Mouse (Mus musculus) macrophage (primary cell): ENCODE data around the gene Actr10. TPM values are rescaled to one million over a fixed set of nuclear protein-coding genes. Genes with fewer than 3 reads are reported as not detected.

Experiments used
- H3K27ac ChIP-seq: fragments of 350-480 bp; formaldehyde crosslinking; 2 replicates; pipeline ENCODE4 v1.9.0; 2021
- H3K36me3 ChIP-seq: fragments of 350-480 bp; formaldehyde crosslinking; 2 replicates; pipeline ENCODE4 v1.9.0; 2021; ENCODE audit errors: inconsistent target
- H3K4me3 ChIP-seq: fragments of 350-480 bp; formaldehyde crosslinking; 2 replicates; pipeline ENCODE4 v1.9.0; 2021; ENCODE audit errors: inconsistent target
- H3K79me2 ChIP-seq: fragments of 350-480 bp; formaldehyde crosslinking; 2 replicates; pipeline ENCODE4 v1.9.0; 2021; ENCODE audit errors: inconsistent target
- WGBS: methylation state at CpG from one replicate; pipeline ENCODE4 v1.1.7; 2026; ENCODE audit warnings: inconsistent platforms; ENCODE audit not compliant: missing documents; 5-methylcytosine and 5-hydroxymethylcytosine counted together
- polyA plus RNA-seq: library from polyadenylated mRNA; stranded (reverse); fragments of 250-400 nt; gene quantifications from 3 replicates; pipeline ENCODE4 v1.2.4, GENCODE M21; 2018; ENCODE audit warnings: inconsistent platforms
- total RNA-seq, 78 experiments: library from RNA; depleted of rRNA; stranded (reverse); fragments of 250-400 nt; gene quantifications; 1 replicate in 9 of 78; 2 replicates in 24 of 78; 3 replicates in 43 of 78; 4 replicates in 2 of 78; pipeline ENCODE4 v1.2.4; 2018; ENCODE audit warnings: inconsistent platforms in 56 of 78

Gene Actr10
- total RNA-seq (2018; cell fraction: chromatin; rRNA removed), result 10 to 100 TPM; 23.9 to 69.5 (median 50.5) TPM
- 10 to 100 TPM; 34.9 to 63.7 (median 44.0) TPM for total RNA-seq (2018; cell fraction: cytosol; rRNA removed)
- total RNA-seq (2018; cell fraction: nucleus; rRNA removed), result 10 to 100 TPM; 22.7 to 52.6 (median 32.3) TPM
- polyA plus RNA-seq, result 26.4 to 54.8 TPM (median 53.4 TPM) in 3 replicates

DNA sequence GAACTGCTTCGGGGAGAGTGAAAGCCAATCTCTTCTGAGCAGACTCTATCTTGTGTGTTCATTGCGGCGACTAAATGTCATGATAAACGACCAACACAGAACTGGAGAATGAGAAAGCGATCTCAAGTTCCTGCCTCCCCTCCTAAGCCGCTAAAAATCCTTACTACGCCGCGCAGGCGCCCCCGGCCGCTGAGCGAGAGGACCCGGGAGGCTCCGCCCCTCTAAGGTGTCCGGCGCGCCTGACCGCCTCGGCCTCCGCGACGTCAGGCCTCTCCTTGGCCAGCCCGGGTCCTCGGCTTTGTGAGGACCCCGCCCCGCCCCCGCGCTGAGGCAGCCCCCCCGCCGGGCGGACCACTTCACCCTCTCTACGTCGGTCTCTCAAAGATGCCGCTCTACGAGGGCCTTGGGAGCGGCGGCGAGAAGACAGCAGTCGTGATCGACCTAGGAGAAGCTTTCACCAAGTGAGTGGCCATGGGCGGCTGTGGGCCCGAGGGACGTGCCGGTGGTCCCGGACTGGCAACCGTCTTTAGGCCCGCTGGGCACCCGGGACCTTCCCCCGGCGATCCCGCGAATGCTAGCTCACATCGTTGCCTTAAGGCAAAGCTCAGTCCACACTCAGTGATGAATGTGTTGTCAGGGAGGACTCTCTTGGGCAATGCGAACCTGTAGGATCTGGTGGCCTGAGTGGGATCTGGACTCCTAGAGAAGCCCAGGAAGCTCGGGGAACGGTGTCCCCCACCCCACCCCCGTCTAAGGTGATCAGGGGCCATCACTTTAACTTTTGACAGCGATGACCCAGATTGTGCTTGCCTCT is at the start of gene Actr10:
Gene Actr10, plus strand, starts transcription at position 287 of the 814 bp plus-strand sequence.
- Histone ChIP-seq H3K79me2 (peaks cover 35% of the 10 kb centered on the region), H3K4me3 (peak within 1 kb of the TSS; percentile 93), H3K27ac (peak within 1 kb of the TSS; percentile 66), H3K36me3 (peaks cover 11% of the 10 kb centered on the region)
- under 1% methylated on average over 48 of the region's 59 CpGs for WGBS

DNA sequence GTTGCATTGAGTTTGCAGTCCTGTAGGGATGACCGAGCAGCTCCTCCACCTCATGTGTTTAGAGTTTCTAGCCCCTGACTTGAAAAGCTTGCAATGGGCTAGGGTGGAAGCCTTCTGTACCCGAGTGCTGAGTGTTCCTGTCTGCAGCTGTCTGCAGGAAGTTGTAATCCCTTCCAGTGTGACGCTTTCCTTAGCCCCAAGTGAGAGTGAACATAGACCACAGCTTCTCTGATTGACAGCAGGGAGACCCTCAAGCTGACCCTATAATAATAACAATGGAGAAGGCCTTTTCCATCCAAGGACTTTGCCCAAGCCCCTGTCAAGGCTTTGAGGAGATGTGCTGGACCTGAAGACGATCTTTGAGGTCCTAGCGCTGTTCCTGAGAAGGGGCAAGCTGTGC is 47.3 kb upstream of the Actr10 start:
- Histone ChIP-seq H3K27ac (no peak overlapping the region), H3K79me2 (no peaks in the 10 kb centered on the region), H3K4me3 (no peak overlapping the region), H3K36me3 (peaks cover 19% of the 10 kb centered on the region; the same call in 1 of the 2 replicates)
- 80% methylated on average over 5 of the region's 5 CpGs for WGBS

DNA sequence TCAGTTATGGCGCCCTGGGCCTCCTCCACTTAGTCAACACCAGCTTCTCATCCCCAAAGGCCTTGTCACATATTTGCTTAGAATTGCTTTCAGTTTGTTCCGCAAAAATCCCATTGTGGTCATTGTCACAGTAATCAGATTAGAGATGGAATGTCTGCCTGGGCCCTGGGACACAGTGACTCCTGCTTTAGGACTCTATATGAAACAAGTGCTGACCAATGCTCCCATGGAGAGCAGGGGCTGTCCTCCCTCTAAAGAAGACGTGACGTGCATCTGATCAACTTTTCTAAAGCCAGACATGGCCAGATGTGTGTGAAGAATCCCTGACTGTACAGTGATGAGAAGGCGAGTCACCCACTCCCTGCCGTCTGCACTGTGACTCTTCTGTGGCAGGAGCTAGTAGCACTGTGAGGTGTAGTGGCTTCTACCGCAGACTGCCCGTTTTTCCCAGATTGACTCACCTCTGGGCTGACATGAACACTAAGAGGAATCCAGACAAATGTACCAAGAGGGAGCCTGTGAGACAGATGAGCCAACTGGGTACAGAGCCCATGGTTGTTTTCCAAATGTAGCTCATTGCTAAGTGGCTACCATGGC is 46.7 kb upstream of the Actr10 start:
- Histone ChIP-seq H3K79me2 (no peaks in the 10 kb centered on the region), H3K27ac (no peak overlapping the region), H3K4me3 (no peak overlapping the region), H3K36me3 (peaks cover 19% of the 10 kb centered on the region; the same call in 1 of the 2 replicates)
- 96% methylated on average over 8 of the region's 8 CpGs for WGBS

DNA sequence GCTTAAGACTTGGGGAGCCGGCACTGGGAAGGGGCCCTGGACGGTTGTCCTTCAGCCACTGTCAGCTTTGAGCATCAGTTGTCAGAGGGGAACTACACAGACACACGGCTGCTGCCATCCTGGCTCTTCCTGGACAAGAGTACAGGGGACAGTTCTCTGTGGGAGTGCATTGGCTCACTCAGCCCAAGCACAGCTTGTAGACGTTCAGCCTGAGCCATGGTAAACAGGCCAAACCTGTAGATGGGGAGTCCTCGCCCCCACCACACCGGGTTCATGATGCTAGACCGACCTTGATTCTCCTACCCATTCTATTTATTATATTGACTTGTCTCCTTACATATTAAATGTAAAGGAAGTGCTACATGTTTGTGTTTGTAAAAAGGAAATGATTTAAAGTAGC is 42.4 kb upstream of the Actr10 start:
- Histone ChIP-seq H3K27ac (no peak overlapping the region), H3K79me2 (no peaks in the 10 kb centered on the region), H3K36me3 (peaks cover 17% of the 10 kb centered on the region; the same call in 1 of the 2 replicates), H3K4me3 (no peak overlapping the region)
- 88% methylated on average over 6 of the region's 7 CpGs for WGBS

DNA sequence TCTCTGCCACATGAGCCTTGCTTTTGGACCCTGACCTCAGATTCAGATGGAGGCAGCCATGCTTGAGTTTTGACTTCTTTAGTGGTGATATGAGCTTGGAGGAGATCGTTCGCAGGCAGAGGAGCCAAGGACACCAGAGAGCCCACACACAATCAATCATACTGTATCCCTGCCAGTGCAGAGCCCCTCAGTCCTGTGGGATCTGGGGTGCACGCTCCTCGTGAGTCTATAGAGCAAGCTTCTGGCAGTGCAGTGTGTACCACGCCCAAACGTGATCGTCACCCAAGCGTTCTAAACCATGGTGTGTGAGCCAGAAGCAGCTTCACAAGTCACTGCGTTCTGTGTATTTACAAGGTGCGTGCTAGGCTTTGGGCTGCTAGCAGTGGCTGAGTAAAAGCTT is 41.6 kb upstream of the Actr10 start:
- no peaks in the 10 kb centered on the region for H3K79me2 ChIP-seq
- H3K36me3 ChIP-seq, result peaks cover 9% of the 10 kb centered on the region; the same call in 1 of the 2 replicates
- WGBS, result 97% methylated on average over 10 of the region's 10 CpGs
- no peak overlapping the region for H3K4me3 ChIP-seq
- H3K27ac ChIP-seq, result no peak overlapping the region

DNA sequence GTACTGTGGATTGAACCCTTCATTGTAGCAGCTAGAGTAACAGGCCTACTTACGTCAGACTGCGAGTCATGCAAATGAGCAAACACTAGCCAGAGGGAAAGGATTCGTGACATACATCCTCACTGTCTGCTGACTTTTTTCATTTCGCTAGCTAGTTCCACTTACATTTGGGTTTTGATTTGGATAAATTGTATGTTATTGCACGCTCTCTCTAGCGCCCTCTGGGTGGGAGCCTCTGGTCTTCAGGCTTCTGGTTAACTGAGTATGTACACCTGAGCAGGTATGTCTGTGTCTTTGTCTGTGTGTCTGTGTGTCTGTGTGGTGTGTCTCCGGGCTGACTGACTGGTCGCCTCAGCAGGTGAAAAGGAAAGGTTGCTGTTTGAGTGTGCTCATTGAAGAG is 40.2 kb upstream of the Actr10 start:
- no peaks in the 10 kb centered on the region for H3K79me2 ChIP-seq
- WGBS, result 94% methylated on average over 8 of the region's 8 CpGs
- H3K4me3 ChIP-seq, result no peak overlapping the region
- H3K36me3 ChIP-seq, result peaks cover 7% of the 10 kb centered on the region; the same call in 1 of the 2 replicates
- no peak overlapping the region for H3K27ac ChIP-seq

DNA sequence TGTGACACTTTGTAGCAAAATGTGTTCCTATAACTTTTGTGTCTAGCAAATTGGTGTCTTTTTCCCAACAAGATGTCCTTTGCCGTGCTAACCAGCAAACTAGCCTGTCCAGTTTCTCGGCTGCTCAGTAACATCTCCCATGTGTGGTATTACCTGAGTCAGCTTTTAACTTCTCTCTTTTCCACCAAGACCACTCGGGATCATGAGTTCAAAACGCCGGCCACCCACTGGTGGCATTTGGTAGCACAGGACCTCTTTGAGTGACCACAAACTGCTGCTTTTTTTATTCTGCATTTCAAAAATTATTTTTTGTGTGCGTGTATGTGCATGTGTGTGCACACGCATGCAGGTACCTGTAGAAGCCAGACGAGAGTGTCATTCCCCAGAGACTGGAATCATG is 39.2 kb upstream of the Actr10 start:
- H3K79me2 ChIP-seq, result no peaks in the 10 kb centered on the region
- no peak overlapping the region for H3K27ac ChIP-seq
- WGBS, result 72% methylated on average over 8 of the region's 8 CpGs
- H3K36me3 ChIP-seq, result peaks cover 7% of the 10 kb centered on the region; the same call in 1 of the 2 replicates
- H3K4me3 ChIP-seq, result no peak overlapping the region

DNA sequence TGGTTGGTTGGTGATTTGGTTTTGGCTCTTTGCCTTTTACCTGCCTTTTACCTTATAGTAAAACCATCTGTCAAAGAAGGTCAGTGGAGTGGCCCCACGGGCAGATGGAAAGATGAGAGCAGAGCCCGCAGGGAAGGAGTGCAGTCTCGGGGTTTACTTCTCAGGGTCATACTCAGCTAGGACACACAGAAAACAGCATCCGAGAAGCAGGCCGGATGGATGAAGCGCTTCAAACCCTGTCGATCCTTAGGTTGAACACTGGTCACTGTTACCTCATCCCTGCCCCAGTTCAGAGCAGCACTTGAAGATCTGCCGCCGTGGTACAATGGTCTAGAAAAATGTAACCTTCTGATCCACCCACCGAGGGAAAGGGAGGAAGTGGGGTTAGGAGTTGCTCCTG is 33.2 kb upstream of the Actr10 start:
- Histone ChIP-seq H3K79me2 (no peaks in the 10 kb centered on the region), H3K27ac (no peak overlapping the region), H3K4me3 (no peak overlapping the region), H3K36me3 (no peaks in the 10 kb centered on the region; the same call in 1 of the 2 replicates)
- 91% methylated on average over 7 of the region's 10 CpGs for WGBS

DNA sequence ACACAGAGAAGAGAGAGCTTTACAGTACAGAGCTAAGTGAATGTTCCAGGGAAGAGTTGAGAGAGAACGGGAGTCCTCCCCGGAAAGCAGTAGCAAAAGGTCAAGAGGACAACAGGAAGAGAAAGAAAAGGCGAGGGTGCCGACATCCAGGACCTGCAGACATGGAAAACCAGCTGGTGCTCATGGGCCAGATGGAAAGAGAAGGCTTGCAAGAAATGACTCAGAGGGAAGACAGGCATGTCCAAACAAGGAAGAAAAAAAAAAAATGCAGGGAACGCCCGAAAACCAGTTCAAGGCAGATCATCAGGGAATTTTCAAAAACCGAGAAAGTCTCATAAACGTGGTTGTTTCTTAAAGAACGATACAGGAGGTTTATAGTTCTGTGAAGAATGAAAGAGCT is 30.8 kb upstream of the Actr10 start:
- Histone ChIP-seq H3K36me3 (no peaks in the 10 kb centered on the region), H3K4me3 (no peak overlapping the region), H3K27ac (no peak overlapping the region), H3K79me2 (no peaks in the 10 kb centered on the region)
- 94% methylated on average over 9 of the region's 9 CpGs for WGBS

DNA sequence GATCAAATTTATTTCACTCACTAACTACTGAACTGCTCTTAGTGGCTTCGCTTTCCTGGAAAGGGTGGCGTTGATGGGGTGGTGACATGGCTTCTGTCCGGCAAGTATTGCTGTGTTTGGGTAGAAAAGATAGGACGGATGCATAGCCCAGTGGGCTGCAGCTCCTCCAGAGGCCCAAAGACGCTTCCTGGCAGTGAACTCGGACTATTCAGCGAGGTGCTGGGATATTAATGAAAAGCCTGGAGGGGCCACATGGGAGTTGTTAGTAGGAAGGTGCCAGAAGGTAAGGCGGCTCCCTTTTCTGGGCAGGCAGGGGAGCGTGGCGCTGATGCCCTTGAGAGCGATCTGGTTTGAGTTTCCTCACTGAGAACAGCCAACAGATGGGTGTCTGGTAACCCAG is 30.0 kb upstream of the Actr10 start:
- Histone ChIP-seq H3K36me3 (no peaks in the 10 kb centered on the region), H3K79me2 (no peaks in the 10 kb centered on the region), H3K27ac (no peak overlapping the region), H3K4me3 (no peak overlapping the region)
- 94% methylated on average over 11 of the region's 11 CpGs for WGBS

DNA sequence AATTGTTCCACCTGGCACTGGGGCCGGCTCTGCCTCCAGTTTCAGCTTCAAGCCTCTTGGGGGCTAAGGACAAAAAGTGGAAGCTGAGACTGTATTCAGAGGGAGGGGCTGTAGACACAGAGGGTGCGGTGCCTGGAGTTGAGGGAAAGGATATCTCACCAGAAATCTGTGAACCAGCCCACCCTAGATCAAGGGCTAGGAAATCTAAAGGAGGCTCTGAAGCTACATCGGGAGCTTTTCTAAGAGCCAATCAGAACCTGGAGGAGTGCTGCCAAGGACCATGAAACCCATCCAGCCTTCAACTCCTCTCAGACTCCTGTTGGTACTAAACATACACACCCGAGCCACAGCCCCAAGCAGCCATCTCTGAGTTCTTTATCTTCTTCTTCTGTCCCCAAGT is 29.6 kb upstream of the Actr10 start:
- Histone ChIP-seq H3K36me3 (no peaks in the 10 kb centered on the region), H3K4me3 (no peak overlapping the region), H3K27ac (no peak overlapping the region), H3K79me2 (no peaks in the 10 kb centered on the region)
- 76% methylated on average over 4 of the region's 4 CpGs for WGBS

DNA sequence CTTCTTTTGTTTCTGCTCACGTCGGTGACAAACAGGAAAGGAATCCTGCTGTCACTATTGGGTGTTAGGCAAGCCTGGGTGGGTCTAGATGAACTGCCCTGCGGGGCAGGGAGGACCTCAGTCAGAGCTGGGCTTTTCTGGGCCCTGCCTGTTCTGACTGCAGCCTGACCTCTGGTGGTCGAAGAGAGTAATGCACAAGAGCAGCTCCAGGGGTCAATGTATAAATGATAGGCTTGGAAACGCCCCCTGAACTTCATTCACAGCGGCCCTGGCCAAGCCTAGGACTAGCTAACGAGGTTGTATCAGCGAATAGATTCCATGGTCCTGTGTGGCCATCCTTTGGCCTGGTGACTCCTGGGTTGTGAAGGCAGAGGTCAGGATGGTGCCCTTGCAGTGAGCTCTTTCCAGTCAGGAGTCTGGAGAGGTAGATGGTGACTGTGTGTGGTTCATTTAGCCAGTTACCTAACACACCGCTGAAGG is 27.4 kb upstream of the Actr10 start:
- Histone ChIP-seq H3K27ac (no peak overlapping the region), H3K79me2 (no peaks in the 10 kb centered on the region), H3K36me3 (no peaks in the 10 kb centered on the region), H3K4me3 (no peak overlapping the region)
- 9% methylated on average over 9 of the region's 9 CpGs for WGBS

DNA sequence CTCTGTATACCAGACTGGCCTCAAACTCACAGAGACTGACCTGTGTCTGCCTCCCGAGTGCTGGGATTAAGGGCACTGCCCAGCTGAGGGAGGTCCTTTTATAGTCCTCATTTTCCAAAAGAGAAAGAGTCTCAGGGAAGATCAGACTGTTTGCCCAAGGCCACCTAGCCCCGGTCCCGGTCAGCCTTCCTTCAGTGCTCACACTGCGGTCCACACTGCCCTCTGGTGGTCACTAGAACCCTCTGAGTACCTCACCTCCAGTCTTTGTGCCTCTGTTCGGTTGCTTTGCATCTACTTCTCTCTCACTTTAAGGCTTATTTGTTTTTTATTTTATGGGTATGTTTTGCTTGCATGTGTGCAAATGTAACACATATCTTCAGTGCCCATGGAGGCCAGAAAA is 26.6 kb upstream of the Actr10 start:
- Histone ChIP-seq H3K27ac (no peak overlapping the region), H3K4me3 (no peak overlapping the region), H3K79me2 (no peaks in the 10 kb centered on the region), H3K36me3 (no peaks in the 10 kb centered on the region)
- WGBS, result 3% methylated on average over 5 of the region's 5 CpGs

DNA sequence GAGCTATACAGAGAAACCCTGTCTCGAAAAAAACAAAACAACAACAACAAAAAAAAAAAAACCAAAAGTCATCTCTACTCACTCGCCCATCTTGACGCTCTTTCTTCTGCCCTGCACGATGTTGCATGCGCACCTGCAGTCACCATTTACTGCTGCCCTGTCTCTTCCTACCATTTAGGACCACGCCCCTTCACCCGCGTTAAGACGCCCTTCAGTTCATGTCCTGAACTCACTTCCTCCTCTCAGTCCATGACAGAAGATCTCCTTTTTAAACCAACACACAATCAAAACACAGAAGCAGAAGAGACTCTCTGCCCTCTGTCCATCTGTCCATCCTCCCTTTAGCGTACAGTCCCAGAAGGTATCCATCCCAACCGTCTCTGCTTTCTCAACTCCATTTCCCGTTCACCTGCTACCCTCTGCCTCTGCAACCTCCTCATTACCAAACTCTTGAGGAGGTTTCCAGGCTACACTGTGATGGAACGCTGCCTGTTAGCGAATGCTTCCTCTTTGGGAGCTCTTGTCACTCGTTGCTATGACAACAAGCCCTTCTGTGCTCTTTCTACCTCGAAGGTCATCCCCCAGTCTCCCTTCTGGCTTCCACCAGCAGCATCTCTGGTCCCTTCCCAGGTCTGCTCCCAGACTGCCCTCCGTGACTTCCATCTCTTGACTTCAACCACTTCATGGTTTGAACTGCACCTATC is 25.8 kb upstream of the Actr10 start:
- Histone ChIP-seq H3K27ac (no peak overlapping the region), H3K4me3 (no peak overlapping the region), H3K36me3 (no peaks in the 10 kb centered on the region), H3K79me2 (no peaks in the 10 kb centered on the region)
- WGBS, result 28% methylated on average over 17 of the region's 17 CpGs
